Mouse (Mus musculus) G1E (cell line): Measurements from ENCODE around the gene Mfsd4b1. TPM values are rescaled to one million over a fixed set of nuclear protein-coding genes. Genes with fewer than 3 reads are reported as not detected.

Experiments
- ATAC-seq: 2 replicates; pipeline ENCODE4 v1.8.0; 2016; ENCODE audit warnings: mild to moderate bottlenecking; ENCODE audit not compliant: insufficient number of reproducible peaks, poor library complexity, low FRiP score, severe bottlenecking; ENCODE audit errors: extremely low read depth
- DNase-seq: peaks from one replicate; pipeline ENCODE4 v3.0.0; 2012; ENCODE audit warnings: low spot score
- H3K27me3 ChIP-seq: 2 replicates; pipeline ENCODE4 v1.6.1; 2012; ENCODE audit warnings: mild to moderate bottlenecking, low read length, inconsistent platforms; ENCODE audit not compliant: insufficient read depth
- H3K36me3 ChIP-seq: replicated peaks from 2 replicates; pipeline ENCODE3; 2012; ENCODE audit warnings: mild to moderate bottlenecking, inconsistent platforms
- H3K4me1 ChIP-seq: 2 replicates; pipeline ENCODE4 v1.6.1; 2012; ENCODE audit warnings: low read depth, low read length, inconsistent platforms, mixed read lengths; ENCODE audit not compliant: insufficient read depth
- H3K4me3 ChIP-seq: 2 replicates; pipeline ENCODE4 v1.5.1; 2012; ENCODE audit warnings: low read depth, mild to moderate bottlenecking, inconsistent platforms, low read length, moderate library complexity, mixed read lengths
- H3K9me3 ChIP-seq: replicated peaks from 2 replicates; pipeline ENCODE4 v1.6.1; 2012; ENCODE audit warnings: inconsistent platforms
- CTCF ChIP-seq: IDR thresholded peaks from 2 replicates; pipeline ENCODE4 v1.5.1; 2012; ENCODE audit warnings: low read depth, low read length, inconsistent platforms, mixed read lengths
- GATA1 ChIP-seq: IDR thresholded peaks from 2 replicates; pipeline ENCODE4 v1.6.1; 2012; ENCODE audit warnings: borderline replicate concordance, low read length, inconsistent platforms, mixed read lengths
- GATA2 ChIP-seq: IDR thresholded peaks from 2 replicates; pipeline ENCODE4 v1.6.1; 2012; ENCODE audit warnings: low read depth, low read length, inconsistent platforms, borderline replicate concordance
- POLR2AphosphoS5 ChIP-seq: IDR thresholded peaks from 2 replicates; pipeline ENCODE4 v1.6.1; 2012; ENCODE audit warnings: low read depth, low read length, inconsistent platforms; ENCODE audit not compliant: insufficient replicate concordance
- TAL1 ChIP-seq: conservative IDR thresholded peaks from 2 replicates; pipeline ENCODE4 v1.6.1; 2012; ENCODE audit warnings: low read depth, low read length, inconsistent platforms, mixed read lengths
- polyA plus RNA-seq: library from polyadenylated mRNA; stranded (reverse); fragments of >175 nt; gene quantifications from 2 replicates; pipeline ENCODE4 v1.2.3, GENCODE M21; 2012
- total RNA-seq, 2 experiments: library from RNA; stranded (forward) in 1 of 2; stranded (reverse) in 1 of 2; fragments of 200-1000 nt in 1 of 2; fragments of >200 nt in 1 of 2; fragmentation: Nextera tagmentation in 1 of 2; gene quantifications; 2 replicates each; pipeline ENCODE4 v1.2.3; 2014 to 2017

The Mfsd4b1 gene
- total and polyA plus RNA-seq, 3 experiments, result 0.05 TPM; not detected in 2

DNA sequence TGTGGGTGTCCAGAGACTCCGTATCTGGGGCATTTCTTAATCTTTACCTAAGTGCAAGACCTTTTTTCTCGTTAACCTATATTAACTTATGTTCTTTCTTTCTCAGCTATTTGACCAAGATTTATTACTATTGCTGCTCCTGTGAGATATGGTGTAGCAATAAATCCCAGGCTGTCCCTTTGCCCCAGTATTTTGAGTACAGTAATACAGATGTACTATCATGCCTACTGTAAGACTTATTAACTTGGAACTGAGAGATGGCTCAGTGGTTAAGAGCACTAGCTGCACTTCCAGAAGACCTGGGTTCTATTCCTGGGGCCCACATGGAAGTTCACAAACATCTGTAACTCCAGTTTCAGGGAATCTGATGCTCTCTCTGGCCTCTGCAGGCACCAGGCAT lies 25.7 kb upstream of the Mfsd4b1 start:
- no peak for DNase-seq
- H3K4me3 ChIP-seq, result no peak overlapping the region
- H3K4me1 ChIP-seq, result peaks cover 14% of the 10 kb centered on the region
- H3K27me3 ChIP-seq, result no peaks in the 10 kb centered on the region
- H3K9me3 ChIP-seq, result no peaks in the 10 kb centered on the region
- peaks cover 50% of the 10 kb centered on the region for H3K36me3 ChIP-seq
- TF ChIP-seq GATA1 (no peak), POLR2AphosphoS5 (no peak), TAL1 (no peak), GATA2 (no peak), CTCF (no peak)
- ATAC-seq, result no peak

DNA sequence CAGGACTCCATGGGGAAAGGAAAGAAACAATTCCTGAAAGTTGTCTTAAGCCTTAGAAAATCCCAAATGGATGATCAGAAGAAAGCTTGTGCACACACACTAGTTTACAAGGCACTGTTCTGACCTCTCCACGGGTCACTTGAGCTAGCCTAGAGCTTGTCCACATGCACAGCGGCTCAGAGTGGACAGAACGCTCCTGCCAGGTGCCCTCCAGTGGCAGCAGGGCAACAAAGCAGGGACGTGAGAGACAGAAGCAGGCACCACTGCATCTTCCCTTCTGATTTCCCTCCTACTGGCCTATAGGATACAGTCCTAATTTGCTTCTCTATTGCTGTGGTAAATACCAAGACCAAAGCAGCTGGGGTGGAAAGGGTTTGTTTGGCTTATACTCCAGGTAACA lies 16.3 kb upstream of the Mfsd4b1 start:
- Histone ChIP-seq H3K4me1 (no peaks in the 10 kb centered on the region), H3K4me3 (no peak overlapping the region), H3K27me3 (no peaks in the 10 kb centered on the region), H3K9me3 (no peaks in the 10 kb centered on the region), H3K36me3 (peaks cover 49% of the 10 kb centered on the region)
- no peak for ATAC-seq
- no peak for TF ChIP-seq GATA1
- TF ChIP-seq TAL1, result no peak
- TF ChIP-seq GATA2, result no peak
- TF ChIP-seq POLR2AphosphoS5, result no peak
- no peak for TF ChIP-seq CTCF
- DNase-seq, result no peak

DNA sequence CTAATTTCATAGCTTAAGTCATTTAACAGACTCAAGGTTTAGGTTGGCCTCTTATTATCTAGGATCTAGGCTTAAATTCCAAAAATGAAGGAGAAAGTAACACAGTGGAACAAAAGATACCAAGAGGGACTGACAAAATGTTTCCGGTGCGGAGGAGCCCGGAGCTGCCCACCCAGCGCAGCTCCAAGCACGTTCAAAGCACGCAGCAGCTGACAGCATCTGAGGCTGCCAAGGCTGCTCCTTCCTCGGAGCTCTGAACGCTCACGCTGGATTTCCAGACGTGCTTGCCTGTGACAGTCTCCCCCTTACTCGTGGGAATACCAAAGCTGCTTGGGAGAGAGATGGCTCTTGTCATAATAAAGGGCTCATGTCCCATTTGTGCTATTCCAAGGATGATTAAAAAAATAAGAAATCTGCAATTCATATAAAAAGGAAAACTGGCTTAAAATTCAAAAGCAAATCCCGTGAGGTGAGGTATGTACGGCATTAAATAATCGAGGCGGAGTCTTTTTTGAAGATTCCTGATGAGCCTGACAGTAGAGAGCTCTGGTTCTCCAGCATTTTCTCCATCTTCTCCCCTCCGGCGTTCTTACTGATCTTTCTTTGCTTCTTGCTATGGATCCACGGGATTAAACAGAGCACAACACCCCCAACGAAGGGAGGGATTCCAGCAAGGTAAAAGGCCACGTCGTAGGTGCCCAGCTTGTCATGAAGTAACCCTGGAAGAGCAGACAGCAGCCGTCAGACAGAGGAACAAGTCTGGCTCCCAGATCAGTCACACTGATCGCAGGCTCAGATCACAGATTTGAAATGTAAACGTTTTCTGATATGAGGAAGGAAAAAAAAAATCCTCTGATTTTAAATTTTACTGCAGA lies 11.9 kb upstream of the Mfsd4b1 start:
- peaks cover 69% of the 10 kb centered on the region for H3K36me3 ChIP-seq
- ATAC-seq (no peak), DNase-seq (no peak)
- no peak overlapping the region for H3K4me3 ChIP-seq
- no peaks in the 10 kb centered on the region for H3K4me1 ChIP-seq
- no peaks in the 10 kb centered on the region for H3K27me3 ChIP-seq
- TF ChIP-seq POLR2AphosphoS5 (no peak), GATA1 (no peak), CTCF (no peak), TAL1 (no peak), GATA2 (no peak)
- no peaks in the 10 kb centered on the region for H3K9me3 ChIP-seq

DNA sequence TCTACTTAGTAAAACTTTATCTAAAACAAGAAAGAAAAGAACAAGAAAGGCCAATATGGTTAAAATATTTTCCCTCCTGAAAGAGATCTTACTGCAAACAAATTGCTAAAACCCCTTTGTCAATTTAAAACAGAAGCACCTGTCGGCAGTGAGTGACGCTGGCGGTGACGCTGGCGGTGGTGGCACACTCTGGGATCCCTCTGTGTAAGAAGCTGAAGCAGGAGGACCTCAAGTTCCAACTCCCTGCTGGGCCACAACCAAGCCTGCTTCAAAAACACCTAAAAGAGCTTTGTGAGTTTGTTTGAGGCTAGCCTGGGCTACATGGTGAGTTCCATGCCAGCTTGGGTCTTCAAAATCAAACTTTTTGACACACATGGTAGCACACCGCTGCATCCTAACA lies 9.9 kb upstream of the Mfsd4b1 start:
- no peaks in the 10 kb centered on the region for H3K27me3 ChIP-seq
- DNase-seq (no peak), ATAC-seq (no peak)
- no peaks in the 10 kb centered on the region for H3K9me3 ChIP-seq
- H3K4me1 ChIP-seq, result no peaks in the 10 kb centered on the region
- TF ChIP-seq GATA1 (no peak), TAL1 (no peak), CTCF (no peak), POLR2AphosphoS5 (no peak), GATA2 (no peak)
- no peak overlapping the region for H3K4me3 ChIP-seq
- H3K36me3 ChIP-seq, result peaks cover 55% of the 10 kb centered on the region

DNA sequence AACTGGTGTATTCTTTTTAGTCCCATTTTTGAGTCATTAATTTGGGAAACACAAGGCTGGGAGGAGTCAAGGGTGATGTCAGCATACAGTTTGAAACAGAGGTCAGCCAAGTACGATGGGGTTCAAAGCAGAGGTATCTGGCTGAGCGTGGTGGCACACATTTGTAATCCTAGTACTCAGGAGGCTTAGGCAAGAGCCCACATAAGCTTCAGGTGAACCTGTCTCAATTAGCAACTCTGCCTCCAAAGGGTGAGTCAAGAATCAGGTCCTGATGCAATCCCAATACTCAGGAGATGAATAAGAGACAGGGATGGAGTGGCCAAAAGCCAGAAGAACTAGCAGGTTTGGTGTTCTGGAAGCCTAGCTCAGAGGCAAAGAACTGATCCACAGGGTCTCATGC lies 7.8 kb upstream of the Mfsd4b1 start:
- no peaks in the 10 kb centered on the region for H3K4me1 ChIP-seq
- H3K36me3 ChIP-seq, result peaks cover 42% of the 10 kb centered on the region
- no peaks in the 10 kb centered on the region for H3K9me3 ChIP-seq
- ATAC-seq (no peak), DNase-seq (no peak)
- no peak overlapping the region for H3K4me3 ChIP-seq
- TF ChIP-seq CTCF (no peak), POLR2AphosphoS5 (no peak), GATA2 (no peak), GATA1 (no peak), TAL1 (no peak)
- H3K27me3 ChIP-seq, result peaks cover 3% of the 10 kb centered on the region; the same call in 1 of the 2 replicates

DNA sequence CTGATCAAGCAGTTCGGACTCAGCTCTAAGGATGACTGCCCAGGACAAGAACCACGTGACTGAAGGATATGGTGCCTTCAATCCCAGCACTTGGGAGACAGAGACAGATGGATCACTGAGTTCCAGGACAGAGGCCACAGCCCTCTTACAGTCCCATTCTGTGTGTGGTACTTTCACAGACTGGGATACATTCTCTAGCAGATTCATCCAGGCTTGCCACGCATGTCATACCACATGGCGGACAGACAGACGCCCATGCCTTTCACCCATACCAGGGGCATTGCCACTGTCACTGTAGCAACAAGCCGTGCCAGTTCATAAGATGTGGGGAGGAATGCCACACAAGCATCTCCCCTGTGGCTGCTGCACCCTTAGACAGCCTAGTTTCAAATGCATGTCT lies 5.6 kb upstream of the Mfsd4b1 start:
- DNase-seq (no peak), ATAC-seq (no peak)
- no peak for TF ChIP-seq GATA1
- no peak for TF ChIP-seq GATA2
- TF ChIP-seq POLR2AphosphoS5, result no peak
- no peak for TF ChIP-seq TAL1
- TF ChIP-seq CTCF, result no peak
- H3K9me3 ChIP-seq, result 0 out of 2 replicates have a peak, but pooled peaks cover 2% of the 10 kb centered on the region
- no peak overlapping the region for H3K4me3 ChIP-seq
- 0 out of 2 replicates have a peak, but pooled peaks cover 5% of the 10 kb centered on the region for H3K4me1 ChIP-seq
- peaks cover 27% of the 10 kb centered on the region for H3K36me3 ChIP-seq
- peaks cover 6% of the 10 kb centered on the region; the same call in 1 of the 2 replicates for H3K27me3 ChIP-seq
